Mouse (Mus musculus) forebrain, embryonic 12.5 days (tissue): ENCODE data around the gene Slc17a7. TPM values are rescaled to one million over a fixed set of nuclear protein-coding genes. Genes with fewer than 3 reads are reported as not detected.
A peak's percentile ranks its signal among the peaks of the same experiment; 100 is the strongest.

Source experiments
- ATAC-seq: fragments of 200-750 bp; cut with Nextera tagmentation; 2 replicates; pipeline ENCODE4 v1.8.0; 2017; ENCODE audit warnings: moderate TSS enrichment; ENCODE audit not compliant: low FRiP score
- H3K27ac ChIP-seq: fragments of 300-500 bp; sonication (generic); 2 replicates; pipeline ENCODE4 v1.5.1; 2016; ENCODE audit warnings: mild to moderate bottlenecking
- H3K27me3 ChIP-seq: fragments of 300-500 bp; sonication (generic); 2 replicates; pipeline ENCODE4 v1.6.1; 2016; ENCODE audit warnings: mild to moderate bottlenecking
- H3K36me3 ChIP-seq: fragments of 300-500 bp; sonication (generic); replicated peaks from 2 replicates; pipeline ENCODE4 v1.6.1; 2016; ENCODE audit warnings: mild to moderate bottlenecking
- H3K4me1 ChIP-seq: fragments of 300-500 bp; sonication (generic); 2 replicates; pipeline ENCODE4 v1.6.1; 2016
- H3K4me2 ChIP-seq: fragments of 300-500 bp; sonication (generic); 2 replicates; pipeline ENCODE4 v1.6.1; 2016; ENCODE audit warnings: mild to moderate bottlenecking, moderate library complexity
- H3K4me3 ChIP-seq: fragments of 300-500 bp; sonication (generic); replicated peaks from 2 replicates; pipeline ENCODE4 v1.5.1; 2016; ENCODE audit warnings: mild to moderate bottlenecking
- H3K9ac ChIP-seq: fragments of 300-500 bp; sonication (generic); 2 replicates; pipeline ENCODE4 v1.6.1; 2016; ENCODE audit warnings: mild to moderate bottlenecking
- H3K9me3 ChIP-seq: fragments of 300-500 bp; sonication (generic); 2 replicates; pipeline ENCODE4 v1.6.1; 2016
- WGBS: fragments of 180-500 bp; shearing (Covaris S2); methylation state at CpG from one replicate; pipeline ENCODE4 v1.1.7; 2016; 5-methylcytosine and 5-hydroxymethylcytosine counted together
- polyA plus RNA-seq: library from polyadenylated mRNA; unstranded; fragments of >200 nt; fragmentation: Nextera tagmentation; extraction: Ambion mirVana; gene quantifications from 2 replicates; pipeline ENCODE4 v1.2.1, GENCODE M21; 2016

Slc17a7 gene
- polyA plus RNA-seq, 1 experiment from 2014 or later, result 7.9 TPM

- WGBS, result 2% methylated on average over 29 of the region's 29 CpGs
- H3K27ac ChIP-seq, result no peak within 1 kb of the TSS
Observed at GRCm38 (mm10) chr7:45135993-45136567, 27.7 kb upstream of the Slc17a7 start, which contains the start of the genes Gm45713 and Flt3l. Gene Gm45713 (minus strand): TSS chr7:45136231. Gene Flt3l (minus strand): TSS chr7:45136432.

DNA sequence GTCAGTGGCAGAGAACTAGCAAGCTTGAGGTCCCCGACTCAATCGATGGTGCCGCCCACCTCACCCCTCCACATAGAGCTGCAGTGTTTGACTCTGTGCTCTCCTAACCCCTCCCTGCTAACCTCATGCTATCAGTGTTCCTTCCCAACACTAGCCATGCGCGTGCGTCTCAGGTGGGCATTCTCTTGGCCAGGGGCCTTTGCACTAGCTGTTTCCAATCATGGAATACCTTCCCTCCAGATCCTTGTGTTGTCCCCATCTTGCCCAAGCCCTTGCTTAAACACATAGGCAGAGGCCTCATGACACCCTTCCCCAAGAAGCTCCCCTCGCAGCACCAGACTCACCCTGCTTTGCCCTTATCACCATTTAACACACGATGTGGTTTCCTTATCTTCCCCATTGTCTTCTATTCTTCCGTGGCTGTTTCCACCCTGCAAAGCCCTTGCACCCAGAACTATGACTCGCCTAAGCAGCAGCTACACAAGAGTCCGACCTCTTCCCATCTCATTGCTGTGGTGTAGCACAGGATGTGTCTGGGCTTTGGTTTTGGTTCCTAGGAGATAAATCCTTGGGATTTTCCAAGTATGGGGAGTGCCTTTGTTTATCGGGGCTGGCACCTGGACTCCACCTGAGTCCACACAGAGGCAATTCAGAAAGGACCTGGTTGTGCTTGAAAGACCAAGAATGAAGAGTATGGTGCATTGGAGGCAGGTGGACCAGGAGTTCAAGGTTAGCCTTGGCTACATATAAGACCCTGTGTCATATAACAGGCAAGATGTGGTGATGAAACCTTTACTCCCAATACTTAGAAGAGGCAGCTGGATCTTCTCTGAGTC, 26.4 kb upstream of the Slc17a7 start:
- no peak overlapping the region for H3K4me2 ChIP-seq
- H3K4me3 ChIP-seq, result no peak overlapping the region
- peaks cover 6% of the 10 kb centered on the region; the same call in 1 of the 2 replicates for H3K4me1 ChIP-seq
- H3K27ac ChIP-seq, result no peak overlapping the region
- no peak for ATAC-seq
- peaks cover 5% of the 10 kb centered on the region for H3K36me3 ChIP-seq
- no peaks in the 10 kb centered on the region for H3K9me3 ChIP-seq
- WGBS, result 89% methylated on average over 12 of the region's 12 CpGs
- no peak overlapping the region for H3K9ac ChIP-seq
- peaks cover 29% of the 10 kb centered on the region for H3K27me3 ChIP-seq

More at GRCm38 (mm10) chr7:45135993-45136567, 27.7 kb upstream of the Slc17a7 start, which contains the start of the genes Gm45713 and Flt3l:
- Histone ChIP-seq H3K4me3 (peak within 1 kb of the TSS; percentile 39), H3K27me3 (peaks cover 29% of the 10 kb centered on the region), H3K4me1 (peaks cover 6% of the 10 kb centered on the region; the same call in 1 of the 2 replicates), H3K9me3 (no peaks in the 10 kb centered on the region), H3K9ac (peak within 1 kb of the TSS; percentile 53), H3K36me3 (no peaks in the 10 kb centered on the region), H3K4me2 (peak within 1 kb of the TSS; percentile 57)
- peak; percentile 84 for ATAC-seq

DNA sequence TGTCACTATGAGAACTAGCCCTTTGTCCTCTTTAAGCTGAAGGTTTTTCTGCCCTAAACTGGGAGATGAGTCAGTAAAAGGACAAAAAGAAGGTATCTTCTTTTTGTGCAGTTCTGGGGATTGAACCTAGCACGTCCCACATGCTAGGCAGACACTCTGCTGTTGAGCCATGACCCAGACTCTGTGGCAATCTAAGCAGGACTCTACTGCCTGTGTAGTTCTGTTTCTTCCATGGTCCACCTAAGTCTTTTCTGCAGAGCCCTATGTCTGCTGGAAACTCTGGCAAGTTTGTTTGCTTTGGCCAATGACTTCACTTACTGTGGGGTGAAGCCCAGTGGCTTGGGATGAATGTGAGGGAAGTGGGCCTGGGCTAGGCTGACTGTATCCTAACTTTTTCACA, 25.3 kb upstream of the Slc17a7 start:
- Histone ChIP-seq H3K27ac (no peak overlapping the region), H3K9ac (no peak overlapping the region), H3K9me3 (no peaks in the 10 kb centered on the region), H3K27me3 (peaks cover 29% of the 10 kb centered on the region), H3K4me2 (no peak overlapping the region), H3K36me3 (peaks cover 12% of the 10 kb centered on the region), H3K4me1 (peaks cover 6% of the 10 kb centered on the region; the same call in 1 of the 2 replicates), H3K4me3 (no peak overlapping the region)
- no peak for ATAC-seq
- 76% methylated on average over 1 of the region's 1 CpGs for WGBS

GRCm38 (mm10) chr7:45139904-45140723, 23.6 kb upstream of the Slc17a7 start:
- 79% methylated on average over 8 of the region's 8 CpGs for WGBS
- peaks cover 21% of the 10 kb centered on the region for H3K27me3 ChIP-seq

DNA sequence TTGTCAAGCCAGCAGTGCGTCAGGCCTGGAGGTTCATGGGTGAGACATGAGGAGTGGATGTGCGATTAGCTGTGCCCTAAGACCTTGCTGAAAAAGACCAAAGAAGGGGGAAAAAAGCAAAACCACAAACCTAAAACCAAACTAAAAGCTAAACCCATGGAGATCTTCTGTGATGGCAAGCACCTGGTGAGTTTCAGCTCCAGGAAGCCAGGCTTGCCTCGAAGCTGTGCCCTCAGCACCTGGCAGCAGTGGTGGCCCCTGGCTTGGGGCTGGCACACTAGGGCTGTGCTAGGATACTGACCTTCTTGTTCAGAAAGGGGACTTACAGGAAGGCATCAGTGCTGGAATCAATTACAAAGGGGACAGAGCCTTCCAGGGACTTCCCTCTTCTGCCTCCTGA, 22.4 kb upstream of the Slc17a7 start:
- no peaks in the 10 kb centered on the region for H3K4me1 ChIP-seq
- H3K9me3 ChIP-seq, result no peaks in the 10 kb centered on the region
- H3K4me3 ChIP-seq, result no peak overlapping the region
- 91% methylated on average over 3 of the region's 3 CpGs for WGBS
- peaks cover 12% of the 10 kb centered on the region for H3K27me3 ChIP-seq
- no peak overlapping the region for H3K27ac ChIP-seq
- H3K4me2 ChIP-seq, result no peak overlapping the region
- no peak overlapping the region for H3K9ac ChIP-seq
- peaks cover 33% of the 10 kb centered on the region for H3K36me3 ChIP-seq
- no peak for ATAC-seq

More at GRCm38 (mm10) chr7:45139904-45140723, 23.6 kb upstream of the Slc17a7 start:
- Histone ChIP-seq H3K9me3 (no peaks in the 10 kb centered on the region), H3K4me1 (peaks cover 6% of the 10 kb centered on the region; the same call in 1 of the 2 replicates), H3K27ac (no peak overlapping the region), H3K4me3 (no peak overlapping the region), H3K36me3 (peaks cover 28% of the 10 kb centered on the region), H3K9ac (no peak overlapping the region), H3K4me2 (no peak overlapping the region)
- no peak for ATAC-seq

DNA sequence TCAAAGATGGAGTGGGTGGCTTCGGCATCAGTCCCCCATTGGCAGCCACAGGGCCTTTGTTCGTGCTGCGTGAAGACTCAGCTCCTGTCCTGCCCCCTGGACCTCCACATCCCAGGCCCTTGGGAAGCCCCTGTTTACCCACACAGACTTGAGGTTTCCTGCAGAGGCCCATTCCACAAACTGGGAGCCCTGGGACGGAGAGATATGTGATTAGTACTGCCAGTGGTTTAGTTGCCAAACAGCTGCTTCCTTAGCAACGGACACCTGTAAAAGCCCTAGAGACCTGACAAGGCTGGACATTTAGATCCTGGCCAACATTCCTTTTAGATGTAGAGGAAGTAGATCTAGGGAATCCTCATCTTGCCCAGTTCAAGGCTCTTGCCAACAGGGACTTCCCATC, 21.8 kb upstream of the Slc17a7 start:
- Histone ChIP-seq H3K9ac (no peak overlapping the region), H3K9me3 (no peaks in the 10 kb centered on the region), H3K27ac (no peak overlapping the region), H3K4me3 (no peak overlapping the region), H3K36me3 (peaks cover 33% of the 10 kb centered on the region), H3K4me2 (no peak overlapping the region), H3K4me1 (no peaks in the 10 kb centered on the region), H3K27me3 (peaks cover 12% of the 10 kb centered on the region)
- ATAC-seq, result no peak
- WGBS, result 93% methylated on average over 5 of the region's 5 CpGs

GRCm38 (mm10) chr7:45144368-45145174, 19.2 kb upstream of the Slc17a7 start:
- 87% methylated on average over 13 of the region's 13 CpGs for WGBS
- ATAC-seq, result no peak
- peaks cover 37% of the 10 kb centered on the region for H3K36me3 ChIP-seq

GRCm38 (mm10) chr7:45145460-45145859, 18.3 kb upstream of the Slc17a7 start:
- WGBS, result 94% methylated on average over 8 of the region's 8 CpGs
- no peak overlapping the region for H3K4me3 ChIP-seq
- peaks cover 37% of the 10 kb centered on the region for H3K36me3 ChIP-seq

More at GRCm38 (mm10) chr7:45144368-45145174, 19.2 kb upstream of the Slc17a7 start:
- Histone ChIP-seq H3K9ac (no peak overlapping the region), H3K4me1 (peaks cover 2% of the 10 kb centered on the region; the same call in 1 of the 2 replicates), H3K27ac (no peak overlapping the region), H3K4me3 (no peak overlapping the region), H3K9me3 (no peaks in the 10 kb centered on the region), H3K4me2 (no peak overlapping the region), H3K27me3 (no peaks in the 10 kb centered on the region)

DNA sequence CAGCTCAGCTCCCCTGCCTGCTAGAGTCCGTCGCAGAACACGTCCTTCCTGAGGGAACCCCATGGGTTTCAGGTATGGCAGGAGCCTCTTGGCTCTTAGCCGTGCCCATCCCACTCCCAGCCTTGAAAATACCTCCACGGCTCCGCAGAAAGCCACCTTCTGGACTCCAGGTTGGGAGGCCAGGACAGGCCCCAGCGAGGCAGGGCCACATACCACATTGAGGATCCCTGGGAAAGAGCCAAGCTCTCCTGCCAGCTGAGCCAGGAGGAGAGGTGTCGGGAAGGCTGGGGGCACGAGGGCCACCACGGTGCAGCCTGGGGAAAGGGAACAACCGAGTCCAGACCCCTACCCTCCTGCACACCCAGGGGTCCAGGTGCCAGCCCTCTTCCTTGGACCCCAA, 16.5 kb upstream of the Slc17a7 start:
- Histone ChIP-seq H3K9ac (no peak overlapping the region), H3K36me3 (peaks cover 33% of the 10 kb centered on the region), H3K4me3 (no peak overlapping the region), H3K9me3 (no peaks in the 10 kb centered on the region), H3K27ac (no peak overlapping the region), H3K4me2 (no peak overlapping the region), H3K27me3 (no peaks in the 10 kb centered on the region), H3K4me1 (peaks cover 17% of the 10 kb centered on the region)
- no peak for ATAC-seq
- WGBS, result 93% methylated on average over 11 of the region's 11 CpGs

More at GRCm38 (mm10) chr7:45145460-45145859, 18.3 kb upstream of the Slc17a7 start:
- Histone ChIP-seq H3K4me1 (peaks cover 8% of the 10 kb centered on the region; the same call in 1 of the 2 replicates), H3K9ac (no peak overlapping the region), H3K27me3 (no peaks in the 10 kb centered on the region), H3K9me3 (no peaks in the 10 kb centered on the region), H3K4me2 (no peak overlapping the region), H3K27ac (no peak overlapping the region)
- no peak for ATAC-seq

- Histone ChIP-seq H3K4me2 (no peak overlapping the region), H3K27ac (no peak overlapping the region), H3K4me3 (no peak overlapping the region), H3K9me3 (no peaks in the 10 kb centered on the region), H3K4me1 (peaks cover 17% of the 10 kb centered on the region), H3K36me3 (peaks cover 28% of the 10 kb centered on the region), H3K9ac (no peak overlapping the region), H3K27me3 (no peaks in the 10 kb centered on the region)
- WGBS, result 89% methylated on average over 11 of the region's 11 CpGs
- no peak for ATAC-seq
Observed at GRCm38 (mm10) chr7:45147899-45148298, 15.8 kb upstream of the Slc17a7 start.

DNA sequence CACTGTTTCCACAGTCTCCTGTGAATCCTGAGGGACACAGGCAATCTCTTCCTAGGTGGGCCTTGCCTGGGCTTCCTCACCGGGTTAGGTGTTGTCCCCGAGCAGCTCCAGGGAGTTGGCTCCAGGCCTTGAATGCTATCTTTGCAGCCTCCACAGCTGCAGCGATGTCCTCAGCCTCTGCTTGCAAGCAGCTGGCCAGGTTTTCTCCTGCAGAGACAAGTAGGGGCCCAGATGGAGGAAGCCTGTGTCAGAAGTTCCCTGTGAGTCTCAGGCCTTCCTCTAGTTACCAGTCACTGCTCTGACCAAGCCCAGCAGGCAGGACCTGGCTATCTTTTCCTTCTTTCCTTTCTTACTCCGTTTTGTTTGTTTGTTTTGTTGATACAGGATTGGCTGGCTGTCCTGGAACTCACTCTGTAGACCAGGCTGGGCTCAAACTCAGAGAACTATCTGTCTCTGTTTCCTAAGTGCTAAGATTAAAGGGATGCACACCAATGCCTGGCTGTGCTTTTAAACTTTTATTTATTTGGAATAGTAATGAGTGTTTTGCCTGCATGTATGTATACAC, 15.1 kb upstream of the Slc17a7 start:
- no peaks in the 10 kb centered on the region for H3K27me3 ChIP-seq
- no peak overlapping the region for H3K4me2 ChIP-seq
- no peak for ATAC-seq
- H3K9ac ChIP-seq, result no peak overlapping the region
- no peak overlapping the region for H3K27ac ChIP-seq
- no peaks in the 10 kb centered on the region for H3K9me3 ChIP-seq
- no peak overlapping the region for H3K4me3 ChIP-seq
- peaks cover 22% of the 10 kb centered on the region for H3K4me1 ChIP-seq
- WGBS, result 80% methylated on average over 4 of the region's 4 CpGs
- peaks cover 23% of the 10 kb centered on the region for H3K36me3 ChIP-seq
